Mouse (Mus musculus) heart, embryonic 13.5 days (tissue): ENCODE data around the gene Sun1. TPM values are rescaled to one million over a fixed set of nuclear protein-coding genes. Genes with fewer than 3 reads are reported as not detected.
A peak's percentile ranks its signal among the peaks of the same experiment; 100 is the strongest.

Experiments
- ATAC-seq: fragments of 200-750 bp; cut with Nextera tagmentation; 2 replicates; pipeline ENCODE4 v1.8.0; 2017; ENCODE audit warnings: moderate TSS enrichment; ENCODE audit not compliant: insufficient number of reproducible peaks, low FRiP score, low TSS enrichment; ENCODE audit errors: extremely low read depth
- H3K27ac ChIP-seq: fragments of 300-500 bp; sonication (generic); replicated peaks from 2 replicates; pipeline ENCODE4 v1.5.1; 2015; ENCODE audit warnings: moderate library complexity, mild to moderate bottlenecking, inconsistent platforms
- H3K27me3 ChIP-seq: fragments of 300-500 bp; sonication (generic); replicated peaks from 2 replicates; pipeline ENCODE4 v1.6.1; 2015; ENCODE audit warnings: mild to moderate bottlenecking, inconsistent platforms
- H3K36me3 ChIP-seq: fragments of 300-500 bp; sonication (generic); 2 replicates; pipeline ENCODE4 v1.6.1; 2015; ENCODE audit warnings: mild to moderate bottlenecking, inconsistent platforms
- H3K4me1 ChIP-seq: fragments of 300-500 bp; sonication (generic); 2 replicates; pipeline ENCODE4 v1.6.1; 2015; ENCODE audit warnings: inconsistent platforms
- H3K4me2 ChIP-seq: fragments of 300-500 bp; sonication (generic); 2 replicates; pipeline ENCODE4 v1.6.1; 2015; ENCODE audit warnings: inconsistent platforms, mild to moderate bottlenecking, moderate library complexity
- H3K4me3 ChIP-seq: fragments of 300-500 bp; sonication (generic); 2 replicates; pipeline ENCODE4 v1.5.1; 2015; ENCODE audit warnings: moderate library complexity, mild to moderate bottlenecking, inconsistent platforms
- H3K9ac ChIP-seq: fragments of 300-500 bp; sonication (generic); 2 replicates; pipeline ENCODE4 v1.6.1; 2015; ENCODE audit warnings: inconsistent platforms, mild to moderate bottlenecking, moderate library complexity
- H3K9me3 ChIP-seq: fragments of 300-500 bp; sonication (generic); 2 replicates; pipeline ENCODE4 v1.6.1; 2016; ENCODE audit warnings: inconsistent platforms
- WGBS: fragments of 180-500 bp; shearing (Covaris S2); methylation state at CpG from one replicate; pipeline ENCODE4 v1.1.7; 2015; ENCODE audit warnings: mixed read lengths; 5-methylcytosine and 5-hydroxymethylcytosine counted together
- polyA plus RNA-seq: library from polyadenylated mRNA; unstranded; fragments of >200 nt; fragmentation: Nextera tagmentation; extraction: Ambion mirVana; gene quantifications from 2 replicates; pipeline ENCODE4 v1.2.1, GENCODE M21; 2015

Gene Sun1
- polyA plus RNA-seq, result 31.2 and 32.9 TPM in 2 replicates

- no peaks in the 10 kb centered on the region for H3K27me3 ChIP-seq
- ATAC-seq, result peak; percentile 95
- 0 out of 2 replicates have a peak, but pooled peaks cover 3% of the 10 kb centered on the region for H3K36me3 ChIP-seq
- H3K27ac ChIP-seq, result peak within 1 kb of the TSS; percentile 88
- peak within 1 kb of the TSS; percentile 91 for H3K4me2 ChIP-seq
- peaks cover 37% of the 10 kb centered on the region for H3K4me1 ChIP-seq
- peak within 1 kb of the TSS; percentile 97 for H3K4me3 ChIP-seq
- 2% methylated on average over 64 of the region's 64 CpGs for WGBS
- no peaks in the 10 kb centered on the region for H3K9me3 ChIP-seq
- peak within 1 kb of the TSS; percentile 91 for H3K9ac ChIP-seq
Observed at GRCm38 (mm10) chr5:139199995-139200769, at the start of gene Sun1. Gene Sun1, plus strand, starts transcription at chr5:139200637.

GRCm38 (mm10) chr5:139160899-139161298 lies 39.5 kb upstream of the Sun1 start:
- no peak for ATAC-seq
- Histone ChIP-seq H3K9ac (no peak overlapping the region), H3K4me3 (no peak overlapping the region), H3K4me2 (no peak overlapping the region), H3K27me3 (no peaks in the 10 kb centered on the region), H3K27ac (no peak overlapping the region), H3K9me3 (no peaks in the 10 kb centered on the region), H3K36me3 (peaks cover 71% of the 10 kb centered on the region), H3K4me1 (no peaks in the 10 kb centered on the region)
- 82% methylated on average over 8 of the region's 8 CpGs for WGBS

GRCm38 (mm10) chr5:139161632-139162031 lies 38.8 kb upstream of the Sun1 start:
- ATAC-seq, result no peak
- Histone ChIP-seq H3K4me1 (peaks cover 2% of the 10 kb centered on the region), H3K9me3 (no peaks in the 10 kb centered on the region), H3K4me3 (no peak overlapping the region), H3K4me2 (no peak overlapping the region), H3K36me3 (peaks cover 71% of the 10 kb centered on the region), H3K27me3 (no peaks in the 10 kb centered on the region), H3K27ac (no peak overlapping the region), H3K9ac (no peak overlapping the region)
- 69% methylated on average over 10 of the region's 10 CpGs for WGBS

DNA sequence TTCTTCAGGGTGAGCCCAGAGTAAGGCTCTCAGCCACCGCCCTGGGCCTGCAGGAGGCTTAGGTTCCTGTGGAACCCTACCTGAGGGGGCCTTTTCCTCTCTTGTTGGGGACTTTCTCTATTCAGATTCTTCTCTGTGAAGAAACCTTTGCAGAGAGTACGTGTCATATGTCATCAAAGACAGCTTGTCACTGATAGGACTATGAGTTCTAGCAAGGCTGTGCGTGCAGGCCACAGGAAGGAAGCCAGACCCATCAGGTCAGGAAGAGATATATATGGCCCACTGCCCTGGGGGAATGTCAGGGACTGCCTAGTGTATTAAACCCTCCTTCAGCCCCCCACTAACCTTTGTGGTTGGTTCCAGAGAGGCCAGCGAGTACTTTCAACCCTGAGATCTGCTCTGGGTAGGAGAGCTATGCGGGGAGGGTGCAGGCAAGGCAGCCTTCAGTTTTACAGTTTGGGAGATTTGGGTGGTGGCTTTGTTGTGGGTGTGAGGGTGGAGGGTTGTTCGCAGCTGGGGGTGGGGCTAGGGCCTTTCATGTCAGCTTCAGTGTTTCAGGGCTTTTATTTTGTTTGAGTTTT lies 33.6 kb upstream of the Sun1 start:
- Histone ChIP-seq H3K27me3 (no peaks in the 10 kb centered on the region), H3K4me1 (peaks cover 11% of the 10 kb centered on the region), H3K9ac (no peak overlapping the region), H3K36me3 (peaks cover 93% of the 10 kb centered on the region), H3K4me2 (no peak overlapping the region), H3K9me3 (no peaks in the 10 kb centered on the region), H3K27ac (no peak overlapping the region), H3K4me3 (no peak overlapping the region)
- ATAC-seq, result no peak
- WGBS, result 50% methylated on average over 6 of the region's 6 CpGs

- peaks cover 93% of the 10 kb centered on the region for H3K36me3 ChIP-seq
- no peak overlapping the region for H3K4me3 ChIP-seq
- H3K4me2 ChIP-seq, result no peak overlapping the region
- no peaks in the 10 kb centered on the region for H3K27me3 ChIP-seq
- ATAC-seq, result no peak
- H3K27ac ChIP-seq, result no peak overlapping the region
- H3K4me1 ChIP-seq, result peaks cover 11% of the 10 kb centered on the region
- 35% methylated on average over 1 of the region's 1 CpGs for WGBS
- no peak overlapping the region for H3K9ac ChIP-seq
- no peaks in the 10 kb centered on the region for H3K9me3 ChIP-seq
Observed at GRCm38 (mm10) chr5:139167548-139167947, 32.9 kb upstream of the Sun1 start.

DNA sequence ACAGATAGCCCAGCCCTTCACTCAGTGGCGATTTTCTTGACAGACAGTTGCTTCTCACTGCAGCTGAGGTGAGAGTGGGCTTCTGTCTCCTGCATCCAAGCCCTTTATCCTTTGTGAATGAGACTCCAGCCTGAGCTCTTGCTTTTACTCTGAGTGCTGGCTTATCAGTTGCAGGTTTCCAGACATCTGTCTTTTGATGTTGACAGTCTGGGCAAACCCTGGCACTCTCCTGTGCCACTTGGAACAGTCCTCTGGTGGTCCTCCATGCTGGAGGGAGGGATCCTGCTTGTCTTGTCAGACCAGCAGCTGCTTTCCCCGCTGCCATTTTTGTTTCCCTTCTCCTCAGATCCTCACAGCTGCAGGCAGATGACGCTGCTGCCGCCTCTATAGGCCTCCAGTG lies 28.5 kb upstream of the Sun1 start:
- Histone ChIP-seq H3K27me3 (no peaks in the 10 kb centered on the region), H3K9me3 (no peaks in the 10 kb centered on the region), H3K4me1 (peaks cover 21% of the 10 kb centered on the region), H3K9ac (no peak overlapping the region), H3K4me2 (no peak overlapping the region), H3K4me3 (no peak overlapping the region), H3K27ac (no peak overlapping the region), H3K36me3 (peaks cover 82% of the 10 kb centered on the region)
- 81% methylated on average over 4 of the region's 4 CpGs for WGBS
- ATAC-seq, result no peak

- peak overlapping the region; percentile 64 for H3K27ac ChIP-seq
- peaks cover 15% of the 10 kb centered on the region for H3K4me1 ChIP-seq
- peak overlapping the region; percentile 15 for H3K9ac ChIP-seq
- ATAC-seq, result no peak
- H3K9me3 ChIP-seq, result no peaks in the 10 kb centered on the region
- H3K4me2 ChIP-seq, result no peak overlapping the region
- whole genome bisulfite sequencing, result 49% methylated on average over 10 of the region's 10 CpGs
- peaks cover 72% of the 10 kb centered on the region for H3K36me3 ChIP-seq
- no peak overlapping the region for H3K4me3 ChIP-seq
- no peaks in the 10 kb centered on the region for H3K27me3 ChIP-seq
Observed at GRCm38 (mm10) chr5:139174141-139174540, 26.3 kb upstream of the Sun1 start.

DNA sequence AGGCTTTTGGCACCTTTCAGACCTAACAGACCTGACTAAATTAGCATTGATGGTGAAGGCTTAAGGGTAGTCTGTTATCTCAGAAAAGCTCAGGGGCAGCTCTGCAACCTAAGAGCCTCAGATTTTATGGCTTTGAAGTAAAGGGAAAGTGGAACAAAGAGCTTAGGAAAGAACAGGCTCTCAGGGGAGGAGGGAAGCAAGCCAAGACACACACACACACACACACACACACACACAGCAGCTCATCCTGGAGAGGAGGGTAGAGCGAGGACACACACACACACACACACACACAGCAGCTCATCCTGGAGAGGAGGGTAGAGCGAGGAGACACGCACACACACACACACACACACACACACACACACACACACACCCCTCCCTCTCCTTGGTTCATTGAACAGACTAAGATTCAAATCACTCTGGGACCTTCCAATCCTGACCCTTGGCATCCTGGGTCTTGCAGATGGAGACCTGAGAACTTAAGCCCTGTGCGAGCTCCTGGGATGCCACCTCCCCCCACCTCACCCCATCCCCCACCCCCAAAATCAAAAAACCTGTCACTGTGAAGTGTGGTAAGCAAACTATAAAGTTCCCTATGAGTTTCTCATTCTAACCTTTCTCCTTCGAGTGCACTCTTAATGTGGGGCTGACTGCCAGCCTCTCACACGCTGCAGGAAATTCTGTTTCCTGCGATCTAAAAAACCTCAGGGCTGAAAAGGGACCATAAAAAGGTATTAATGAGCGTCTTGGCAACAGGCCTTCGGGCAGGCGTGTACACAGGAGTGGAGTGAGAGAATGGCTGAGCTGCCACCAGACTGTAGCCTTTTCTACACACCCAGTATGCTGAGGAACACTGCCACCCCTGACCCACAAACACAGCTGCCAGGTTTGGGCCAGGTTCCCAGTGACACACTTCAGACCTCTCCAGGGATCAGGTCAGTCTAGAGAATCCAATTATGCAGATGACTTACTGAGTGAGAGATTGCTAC lies 25.6 kb upstream of the Sun1 start:
- no peak overlapping the region for H3K4me3 ChIP-seq
- H3K27ac ChIP-seq, result peak overlapping the region; percentile 64
- no peaks in the 10 kb centered on the region for H3K27me3 ChIP-seq
- WGBS, result 64% methylated on average over 8 of the region's 10 CpGs
- no peaks in the 10 kb centered on the region for H3K9me3 ChIP-seq
- peaks cover 68% of the 10 kb centered on the region for H3K36me3 ChIP-seq
- no peak overlapping the region for H3K4me2 ChIP-seq
- H3K9ac ChIP-seq, result no peak overlapping the region
- peak; percentile 47; the same call in 1 of the 2 replicates for ATAC-seq
- peaks cover 15% of the 10 kb centered on the region for H3K4me1 ChIP-seq

DNA sequence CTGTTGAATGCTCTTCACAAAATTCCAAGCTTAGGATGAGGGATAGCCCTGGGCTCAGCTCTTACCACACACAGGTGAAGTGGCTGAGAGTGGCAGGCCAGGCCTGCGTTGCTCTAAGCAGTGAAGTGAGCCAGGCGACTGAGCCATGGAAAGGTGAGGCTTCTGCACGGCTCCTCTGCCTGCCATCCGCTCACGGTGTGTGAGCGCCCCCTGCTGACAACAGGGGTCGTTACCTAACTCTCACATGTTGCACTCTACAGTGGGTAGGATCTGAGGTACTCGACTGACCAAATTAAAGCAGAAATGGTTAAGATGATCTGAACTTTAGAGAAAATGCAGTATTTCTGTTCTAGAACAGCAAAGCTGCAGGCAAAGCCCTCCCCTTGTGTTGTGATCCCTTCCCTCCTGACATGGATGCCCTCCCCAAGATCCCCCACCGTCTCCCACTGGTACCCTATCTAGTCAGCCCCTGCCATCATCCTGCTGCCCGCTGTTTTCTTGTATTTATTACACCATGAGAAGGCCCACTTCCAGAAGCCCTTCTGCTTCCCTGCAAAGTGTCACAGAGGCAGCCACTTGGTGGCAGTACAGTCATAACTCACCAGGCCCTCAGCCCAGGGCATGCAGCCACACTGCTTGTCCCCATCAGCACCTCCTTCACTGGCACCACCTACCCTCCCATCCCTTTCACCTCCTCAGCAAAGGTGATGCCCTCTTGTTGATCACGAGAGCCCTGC lies 21.4 kb upstream of the Sun1 start:
- H3K27me3 ChIP-seq, result no peaks in the 10 kb centered on the region
- no peak for ATAC-seq
- peaks cover 69% of the 10 kb centered on the region for H3K36me3 ChIP-seq
- peaks cover 11% of the 10 kb centered on the region for H3K4me1 ChIP-seq
- no peak overlapping the region for H3K27ac ChIP-seq
- H3K4me3 ChIP-seq, result no peak overlapping the region
- H3K9me3 ChIP-seq, result no peaks in the 10 kb centered on the region
- no peak overlapping the region for H3K9ac ChIP-seq
- 23% methylated on average over 11 of the region's 11 CpGs for WGBS
- no peak overlapping the region for H3K4me2 ChIP-seq

- Histone ChIP-seq H3K4me2 (no peak overlapping the region), H3K27ac (no peak overlapping the region), H3K27me3 (no peaks in the 10 kb centered on the region), H3K9me3 (no peaks in the 10 kb centered on the region), H3K9ac (no peak overlapping the region), H3K4me3 (no peak overlapping the region), H3K36me3 (peaks cover 75% of the 10 kb centered on the region), H3K4me1 (no peaks in the 10 kb centered on the region)
- WGBS, result 71% methylated on average over 2 of the region's 2 CpGs
- no peak for ATAC-seq
Observed at GRCm38 (mm10) chr5:139183131-139183530, 17.3 kb upstream of the Sun1 start.
